Mouse (Mus musculus): ENCODE data around the gene Arntl2.

The Arntl2 gene

GRCm38 (mm10) chr6:146781566-146781965, 14.3 kb upstream of the Arntl2 start:
- DNase-seq = no peak

GRCm38 (mm10) chr6:146793527-146793926, 2.3 kb upstream of the Arntl2 start:
- DNase-seq = no peak

GRCm38 (mm10) chr6:146795166-146795923, 510 bp upstream of the Arntl2 start:
- no peak for DNase-seq

- DNase-seq = no peak
These were observed 1.6 kb downstream of the Arntl2 start for GRCm38 (mm10) chr6:146797446-146797845.

GRCm38 (mm10) chr6:146809991-146810390, 14.1 kb downstream of the Arntl2 start:
- no peak for DNase-seq

- no peak for DNase-seq
These were observed 17.2 kb downstream of the Arntl2 start for GRCm38 (mm10) chr6:146813007-146813406.

- no peak for DNase-seq
These were observed 24.5 kb downstream of the Arntl2 start for GRCm38 (mm10) chr6:146820177-146820965.

GRCm38 (mm10) chr6:146821958-146822357, 26.1 kb downstream of the Arntl2 start:
- DNase-seq = no peak

GRCm38 (mm10) chr6:146824727-146825486, 29.1 kb downstream of the Arntl2 start:
- peak; percentile 71 for DNase-seq

GRCm38 (mm10) chr6:146825487-146825773, 29.6 kb downstream of the Arntl2 start:
- DNase-seq = no peak

- DNase-seq = no peak
These were observed 35.5 kb downstream of the Arntl2 start for GRCm38 (mm10) chr6:146831320-146831719.

- peak; percentile 72 for DNase-seq
These were observed 37.8 kb downstream of the Arntl2 start for GRCm38 (mm10) chr6:146833485-146834314.

- DNase-seq = no peak
These were observed 38.5 kb downstream of the Arntl2 start for GRCm38 (mm10) chr6:146834342-146834741.

GRCm38 (mm10) chr6:146835784-146836183, 39.9 kb downstream of the Arntl2 start:
- peak; percentile 26 for DNase-seq

GRCm38 (mm10) chr6:146837316-146837715, 41.5 kb downstream of the Arntl2 start:
- DNase-seq = no peak

- no peak for DNase-seq
These were observed 42.5 kb downstream of the Arntl2 start for GRCm38 (mm10) chr6:146838366-146838765.

- DNase-seq = no peak
These were observed 43.0 kb downstream of the Arntl2 start for GRCm38 (mm10) chr6:146838863-146839262.

GRCm38 (mm10) chr6:146844867-146845266, 49.0 kb downstream of the Arntl2 start:
- DNase-seq = no peak

- no peak for DNase-seq
These were observed 49.5 kb downstream of the Arntl2 start for GRCm38 (mm10) chr6:146845347-146845746.

GRCm38 (mm10) chr6:146845961-146846750, 50.3 kb downstream of the Arntl2 start:
- DNase-seq = no peak

GRCm38 (mm10) chr6:146847402-146847801, 51.5 kb downstream of the Arntl2 start:
- no peak for DNase-seq

GRCm38 (mm10) chr6:146848281-146848680, 52.4 kb downstream of the Arntl2 start:
- no peak for DNase-seq

All from embryo, embryonic 11 days (tissue).